Mouse (Mus musculus) kidney, postnatal 0 days (tissue): ENCODE data around the gene Galk2. TPM values are rescaled to one million over a fixed set of nuclear protein-coding genes. Genes with fewer than 3 reads are reported as not detected.
A peak's percentile ranks its signal among the peaks of the same experiment; 100 is the strongest.

ENCODE experiments used
- ATAC-seq: fragments of 200-750 bp; cut with Nextera tagmentation; replicated peaks from 2 replicates; pipeline ENCODE4 v1.8.0; 2017; ENCODE audit warnings: low read depth, moderate number of reproducible peaks, moderate TSS enrichment, moderate library complexity; ENCODE audit not compliant: low FRiP score
- DNase-seq: peaks from one replicate; pipeline ENCODE4 v3.0.0-alpha.2; 2016; ENCODE audit warnings: low spot score
- H3K27ac ChIP-seq: fragments of 300-500 bp; sonication (generic); 2 replicates; pipeline ENCODE4 v1.5.1; 2014; ENCODE audit warnings: mild to moderate bottlenecking
- H3K27me3 ChIP-seq: fragments of 300-500 bp; sonication (generic); 2 replicates; pipeline ENCODE4 v1.6.1; 2014; ENCODE audit warnings: low read length, mixed read lengths; ENCODE audit not compliant: insufficient read depth
- H3K36me3 ChIP-seq: fragments of 300-500 bp; sonication (generic); 2 replicates; pipeline ENCODE4 v1.6.1; 2014; ENCODE audit warnings: low read length, mixed read lengths; ENCODE audit not compliant: insufficient read depth
- H3K4me1 ChIP-seq: fragments of 300-500 bp; sonication (generic); replicated peaks from 2 replicates; pipeline ENCODE4 v1.6.1; 2014; ENCODE audit warnings: antibody characterized with exemption, low read length, mixed read lengths; ENCODE audit not compliant: insufficient read depth
- H3K4me2 ChIP-seq: fragments of 300-500 bp; sonication (generic); 2 replicates; pipeline ENCODE4 v1.6.1; 2014; ENCODE audit warnings: mild to moderate bottlenecking, low read length, moderate library complexity, mixed read lengths
- H3K4me3 ChIP-seq: fragments of 300-500 bp; sonication (generic); replicated peaks from 2 replicates; pipeline ENCODE4 v1.5.1; 2014; ENCODE audit warnings: low read depth, low read length
- H3K9ac ChIP-seq: fragments of 300-500 bp; sonication (generic); 2 replicates; pipeline ENCODE4 v1.6.1; 2014; ENCODE audit warnings: low read depth, low read length
- H3K9me3 ChIP-seq: fragments of 300-500 bp; sonication (generic); replicated peaks from 2 replicates; pipeline ENCODE4 v1.6.1; 2016; ENCODE audit warnings: low read length, inconsistent platforms, mixed read lengths
- CTCF ChIP-seq: IDR thresholded peaks from 2 replicates; pipeline ENCODE4 v1.5.1; 2016; ENCODE audit warnings: antibody characterized with exemption, low read depth, mild to moderate bottlenecking, moderate library complexity
- WGBS: fragments of 180-500 bp; shearing (Covaris S2); extraction: QIAGEN DNeasy Blood & Tissue Kit; methylation state at CpG from one replicate; pipeline ENCODE4 v1.1.7; 2014; 5-methylcytosine and 5-hydroxymethylcytosine counted together
- polyA plus RNA-seq: library from polyadenylated mRNA; unstranded; fragments of >200 nt; fragmentation: Nextera tagmentation; extraction: Ambion mirVana; gene quantifications from 2 replicates; pipeline ENCODE4 v1.2.1, GENCODE M21; 2015

The Galk2 gene
- polyA plus RNA-seq, 1 experiment from 2014 or later, result 60.6 TPM

DNA sequence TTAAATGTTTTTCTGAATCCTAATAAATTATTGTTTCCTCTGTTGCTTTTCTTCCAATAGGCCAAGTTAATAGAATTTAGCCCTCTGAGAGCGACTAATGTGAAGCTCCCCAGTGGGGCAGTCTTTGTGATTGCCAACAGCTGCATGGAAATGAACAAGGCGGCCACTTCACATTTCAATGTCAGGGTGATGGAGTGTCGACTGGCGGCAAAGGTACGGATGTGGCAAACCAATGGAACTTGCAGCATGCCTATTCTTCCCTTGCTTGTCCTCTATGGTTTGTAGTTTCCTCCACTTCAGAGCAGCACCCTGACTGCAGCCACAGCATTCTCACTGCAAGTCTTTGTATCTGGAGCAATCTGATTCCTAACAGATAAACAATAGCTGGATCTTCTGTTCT, 72.3 kb downstream of the Galk2 start:
- H3K9me3 ChIP-seq, result no peaks in the 10 kb centered on the region
- no peaks in the 10 kb centered on the region for H3K4me1 ChIP-seq
- peaks cover 10% of the 10 kb centered on the region; the same call in 1 of the 2 replicates for H3K36me3 ChIP-seq
- 88% methylated on average over 5 of the region's 5 CpGs for WGBS
- no peak overlapping the region for H3K9ac ChIP-seq
- DNase-seq (no peak), ATAC-seq (no peak)
- H3K4me2 ChIP-seq, result no peak overlapping the region
- H3K4me3 ChIP-seq, result no peak overlapping the region
- H3K27ac ChIP-seq, result no peak overlapping the region
- no peak for TF ChIP-seq CTCF
- H3K27me3 ChIP-seq, result no peaks in the 10 kb centered on the region

DNA sequence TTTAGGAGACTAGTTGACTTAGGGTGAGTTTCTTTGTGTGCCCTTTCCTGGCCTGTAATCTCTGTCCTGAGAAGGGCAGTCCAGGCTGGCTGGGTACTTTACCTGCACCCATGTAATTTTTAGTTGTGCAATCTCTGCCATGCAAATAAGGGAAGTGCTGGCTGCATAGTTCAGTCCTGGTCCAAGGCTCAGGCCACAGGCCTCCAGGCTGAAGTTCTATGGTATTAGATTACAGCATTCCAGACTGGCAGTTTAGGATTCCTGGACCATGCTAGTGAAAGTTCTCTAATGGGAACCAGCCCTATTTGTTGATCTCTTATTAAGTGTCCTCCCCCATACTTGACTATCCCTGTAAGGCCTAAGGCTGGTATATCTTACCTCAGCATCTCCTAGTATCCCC, 73.8 kb downstream of the Galk2 start:
- H3K27ac ChIP-seq, result no peak overlapping the region
- H3K36me3 ChIP-seq, result peaks cover 10% of the 10 kb centered on the region; the same call in 1 of the 2 replicates
- H3K4me1 ChIP-seq, result no peaks in the 10 kb centered on the region
- no peaks in the 10 kb centered on the region for H3K9me3 ChIP-seq
- no peak overlapping the region for H3K9ac ChIP-seq
- H3K4me2 ChIP-seq, result no peak overlapping the region
- H3K4me3 ChIP-seq, result no peak overlapping the region
- no peaks in the 10 kb centered on the region for H3K27me3 ChIP-seq
- no peak for TF ChIP-seq CTCF
- ATAC-seq, result peak; percentile 75
- DNase-seq, result peak; percentile 69

DNA sequence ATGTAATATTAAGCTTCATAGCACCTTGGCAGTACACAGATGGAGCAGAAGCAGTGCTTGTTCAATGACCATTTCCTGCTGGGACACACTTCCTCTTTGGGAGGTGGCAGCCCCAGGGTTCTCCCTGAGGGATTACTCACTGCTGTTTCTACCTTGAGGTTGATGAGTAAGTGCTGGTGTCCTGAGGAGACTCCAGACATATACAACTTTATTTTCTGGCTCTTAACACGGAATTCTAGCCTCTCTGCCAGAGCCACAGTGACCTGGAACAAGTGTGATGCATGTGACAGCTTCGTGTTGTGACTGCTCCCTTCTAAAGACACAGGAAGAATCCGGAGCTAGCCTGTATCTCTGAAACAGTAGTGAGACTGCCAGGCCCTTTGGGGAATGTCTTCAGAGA, 75.1 kb downstream of the Galk2 start:
- TF ChIP-seq CTCF, result no peak
- no peak for ATAC-seq
- WGBS, result 70% methylated on average over 3 of the region's 3 CpGs

DNA sequence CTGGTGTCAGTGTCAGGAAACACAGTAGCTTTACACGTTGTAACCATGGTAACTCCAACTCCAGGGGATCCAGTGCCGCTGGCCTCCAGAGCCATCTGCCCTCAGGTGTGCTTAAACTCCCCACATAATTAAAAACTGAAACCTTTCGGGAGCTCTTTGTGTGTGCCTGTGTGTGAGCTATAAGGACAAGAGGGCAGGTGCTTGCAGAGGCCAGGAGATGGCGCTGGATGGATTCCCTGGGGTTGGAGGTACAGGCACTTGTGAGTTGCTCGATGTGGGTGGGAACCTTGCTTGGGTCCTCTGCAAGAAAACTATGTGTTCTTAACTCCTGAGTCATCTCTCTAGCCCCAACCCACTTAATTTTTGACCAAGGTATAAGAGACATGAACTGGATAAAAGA, 77.5 kb downstream of the Galk2 start:
- Histone ChIP-seq H3K9me3 (no peaks in the 10 kb centered on the region), H3K9ac (no peak overlapping the region), H3K36me3 (peaks cover 14% of the 10 kb centered on the region; the same call in 1 of the 2 replicates), H3K27me3 (no peaks in the 10 kb centered on the region), H3K27ac (no peak overlapping the region), H3K4me3 (no peak overlapping the region), H3K4me1 (no peaks in the 10 kb centered on the region), H3K4me2 (no peak overlapping the region)
- peak; percentile 42 for TF ChIP-seq CTCF
- no peak for ATAC-seq
- no peak for DNase-seq
- 61% methylated on average over 5 of the region's 5 CpGs for WGBS

More for the DNA sequence above, 75.1 kb downstream of the Galk2 start:
- H3K36me3 ChIP-seq, result peaks cover 14% of the 10 kb centered on the region; the same call in 1 of the 2 replicates
- no peaks in the 10 kb centered on the region for H3K4me1 ChIP-seq
- no peaks in the 10 kb centered on the region for H3K27me3 ChIP-seq
- no peak overlapping the region for H3K27ac ChIP-seq
- no peak overlapping the region for H3K9ac ChIP-seq
- H3K4me2 ChIP-seq, result no peak overlapping the region
- no peak overlapping the region for H3K4me3 ChIP-seq
- no peak for DNase-seq
- no peaks in the 10 kb centered on the region for H3K9me3 ChIP-seq

DNA sequence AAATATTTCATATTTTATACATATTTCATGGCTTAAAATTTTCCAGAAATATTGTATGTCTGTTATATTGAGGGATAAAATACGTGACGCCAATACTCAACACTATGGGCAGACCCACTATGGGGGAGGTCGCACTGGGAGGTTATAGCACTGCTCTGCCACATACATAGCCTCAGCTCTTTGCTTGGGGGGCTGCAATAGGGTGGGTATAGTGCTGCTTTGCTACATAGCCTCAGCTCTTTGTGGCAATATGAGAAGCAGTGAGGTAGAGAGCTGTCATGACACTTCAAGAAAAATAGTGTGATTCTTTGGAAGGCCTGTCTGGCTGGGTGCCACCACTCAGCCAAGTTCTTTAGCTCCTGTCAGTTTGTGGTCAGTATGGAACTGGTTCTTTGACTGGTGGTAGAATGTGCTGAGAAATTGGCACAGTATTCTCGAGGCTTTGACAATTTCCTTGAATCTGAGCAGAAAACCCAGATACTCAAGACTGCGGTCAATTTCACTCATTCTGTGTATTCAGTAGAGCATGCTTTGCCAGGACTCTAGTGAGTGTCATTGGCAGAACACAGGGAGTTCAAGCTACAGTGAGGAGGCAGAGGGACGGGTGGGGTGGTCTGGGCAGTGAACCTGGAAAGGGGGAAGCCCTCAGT, 80.2 kb downstream of the Galk2 start:
- Histone ChIP-seq H3K27ac (no peak overlapping the region), H3K4me2 (no peak overlapping the region), H3K27me3 (no peaks in the 10 kb centered on the region), H3K4me3 (no peak overlapping the region), H3K4me1 (no peaks in the 10 kb centered on the region), H3K36me3 (peaks cover 8% of the 10 kb centered on the region; the same call in 1 of the 2 replicates), H3K9ac (no peak overlapping the region), H3K9me3 (no peaks in the 10 kb centered on the region)
- DNase-seq (no peak), ATAC-seq (no peak)
- WGBS, result 79% methylated on average over 6 of the region's 6 CpGs
- TF ChIP-seq CTCF, result no peak

DNA sequence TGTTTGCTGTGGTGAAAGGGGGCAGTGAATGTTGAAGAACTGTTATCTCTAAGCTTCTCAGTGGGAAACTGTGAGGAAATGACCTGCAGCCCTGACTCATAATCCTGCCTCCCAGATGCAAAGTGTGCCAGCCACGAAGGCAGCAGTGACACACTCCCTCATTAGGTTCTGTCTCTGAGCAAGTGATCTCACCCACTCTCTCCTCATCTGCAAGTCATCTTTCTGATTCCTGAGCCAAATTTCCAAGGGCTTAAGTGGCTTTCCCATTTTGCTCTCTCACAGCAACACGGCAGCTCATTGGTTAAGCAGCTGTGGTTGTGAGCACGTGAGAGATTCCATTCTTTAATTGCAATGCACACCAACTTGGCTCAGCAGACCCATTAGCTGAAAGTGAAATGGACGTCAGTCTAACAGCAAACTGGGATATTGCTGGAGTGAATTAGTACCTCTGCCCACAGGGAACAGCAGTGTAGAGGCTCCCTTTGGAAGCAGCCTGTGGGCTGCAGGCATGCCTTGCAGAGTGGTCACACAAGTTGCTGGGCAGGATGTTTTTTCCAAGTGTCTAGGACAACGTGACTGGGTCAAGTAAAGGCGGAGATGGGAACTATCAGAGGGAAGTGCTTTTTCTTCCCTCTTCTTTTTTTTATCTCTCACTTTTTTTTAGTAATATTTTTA, 82.3 kb downstream of the Galk2 start:
- H3K4me3 ChIP-seq, result no peak overlapping the region
- WGBS, result 66% methylated on average over 6 of the region's 6 CpGs
- no peak overlapping the region for H3K9ac ChIP-seq
- H3K27ac ChIP-seq, result no peak overlapping the region
- no peak overlapping the region for H3K4me2 ChIP-seq
- 0 out of 2 replicates have a peak, but pooled peaks cover 8% of the 10 kb centered on the region for H3K36me3 ChIP-seq
- no peak for TF ChIP-seq CTCF
- H3K4me1 ChIP-seq, result no peaks in the 10 kb centered on the region
- ATAC-seq (no peak), DNase-seq (no peak)
- H3K9me3 ChIP-seq, result no peaks in the 10 kb centered on the region
- no peaks in the 10 kb centered on the region for H3K27me3 ChIP-seq
